Mouse (Mus musculus): ENCODE measurements around the gene Gm20850.
"Not testable (repeated sequence)": the region's sequence is repeated elsewhere in the genome, so short reads cannot be mapped to it uniquely, and the experiment has no call there.

Gm20850 gene

DNA sequence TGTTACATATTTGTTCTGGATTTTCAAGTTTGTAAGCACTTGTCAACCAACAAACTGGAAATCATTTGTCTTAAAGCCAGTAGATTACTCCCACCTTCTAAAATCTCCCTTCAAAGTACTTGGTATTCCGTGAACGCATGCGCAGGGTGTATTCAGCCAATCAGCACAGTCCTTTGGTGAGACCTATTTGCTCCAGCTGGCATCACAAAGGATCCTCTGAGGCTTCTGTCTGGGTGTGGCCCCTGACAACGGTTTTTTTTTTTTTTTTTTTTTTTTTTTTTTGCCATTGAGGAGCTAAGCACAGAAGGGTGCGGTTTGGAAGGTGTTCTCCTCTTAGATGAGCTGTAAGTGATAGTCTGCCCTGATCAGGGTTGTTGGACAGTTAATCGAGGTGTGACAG is at the start of gene Gm20850:
Gene Gm20850, plus strand, starts transcription at position 301 of the 400 bp plus-strand sequence.
- not testable (repeated sequence) for DNase-seq
